Mouse (Mus musculus) CH12.LX (cell line): ENCODE data around the gene Rngtt. TPM values are rescaled to one million over a fixed set of nuclear protein-coding genes. Genes with fewer than 3 reads are reported as not detected.

Experiments
- DNase-seq: peaks from one replicate; pipeline ENCODE4 v3.0.0-alpha.2; 2013; ENCODE audit errors: extremely low read depth
- H3K27ac ChIP-seq: 2 replicates; pipeline ENCODE4 v1.5.1; 2012; ENCODE audit warnings: low read depth, mild to moderate bottlenecking, control low read depth, moderate library complexity; ENCODE audit not compliant: insufficient read depth
- H3K27me3 ChIP-seq: replicated peaks from 2 replicates; pipeline ENCODE3; 2012; ENCODE audit warnings: inconsistent platforms
- H3K36me3 ChIP-seq, 2 experiments: replicated peaks in 1 of 2; 2 replicates each; pipeline versions ENCODE3 to v1.6.1; 2012; ENCODE audit warnings: inconsistent platforms in 1 of 2, low read length in 1 of 2, mild to moderate bottlenecking in 1 of 2, mixed read lengths in 1 of 2, moderate library complexity in 1 of 2; ENCODE audit not compliant: control insufficient read depth in 1 of 2, insufficient read depth in 1 of 2
- H3K4me1 ChIP-seq, 2 experiments: 2 replicates each; pipeline ENCODE4 v1.6.1; 2012; ENCODE audit warnings: inconsistent platforms in 1 of 2, moderate library complexity in 1 of 2; ENCODE audit not compliant: insufficient read depth in 2 of 2, control insufficient read depth in 1 of 2
- H3K4me2 ChIP-seq: 2 replicates; pipeline ENCODE4 v1.6.1; 2012; ENCODE audit warnings: low read depth, mild to moderate bottlenecking, control low read depth; ENCODE audit not compliant: poor library complexity, insufficient read depth, severe bottlenecking
- H3K4me3 ChIP-seq, 3 experiments: fragments of 150-350 bp in 1 of 3; sonication (generic) in 1 of 3; replicated peaks in 1 of 3; 2 replicates each; pipeline versions ENCODE3 to v1.5.1; 2011 to 2012; ENCODE audit warnings: low read depth in 2 of 3, low read length in 2 of 3, mild to moderate bottlenecking in 2 of 3, moderate library complexity in 2 of 3, control low read depth in 1 of 3, improper control_type of control experiment in 1 of 3, inconsistent platforms in 1 of 3, mixed read lengths in 1 of 3; ENCODE audit not compliant: poor library complexity in 1 of 3
- H3K79me2 ChIP-seq: replicated peaks from 2 replicates; pipeline ENCODE4 v1.6.1; 2012; ENCODE audit warnings: mild to moderate bottlenecking, moderate library complexity; ENCODE audit not compliant: control insufficient read depth, poor library complexity, insufficient read depth, severe bottlenecking; ENCODE audit errors: extremely low read depth
- H3K9ac ChIP-seq: 2 replicates; pipeline ENCODE4 v1.6.1; 2012; ENCODE audit warnings: low read depth, mild to moderate bottlenecking, control low read depth, moderate library complexity; ENCODE audit not compliant: insufficient read depth
- H3K9me3 ChIP-seq: replicated peaks from 2 replicates; pipeline ENCODE3; 2012; ENCODE audit warnings: low read length, inconsistent platforms, mixed read lengths
- CHD1 ChIP-seq: IDR thresholded peaks from 2 replicates; pipeline ENCODE4 v1.6.1; 2012; ENCODE audit warnings: low read depth, low read length, improper control_type of control experiment, inconsistent platforms
- CHD2 ChIP-seq: IDR thresholded peaks from 2 replicates; pipeline ENCODE4 v1.6.1; 2011; ENCODE audit warnings: low read length, improper control_type of control experiment
- CTCF ChIP-seq, 2 experiments: IDR thresholded peaks in 1 of 2; conservative IDR thresholded peaks in 1 of 2; 2 replicates each; pipeline ENCODE4 v1.5.1; 2011 to 2012; ENCODE audit warnings: low read depth in 2 of 2, low read length in 2 of 2, improper control_type of control experiment in 1 of 2, inconsistent platforms in 1 of 2, mild to moderate bottlenecking in 1 of 2, moderate library complexity in 1 of 2
- ELF1 ChIP-seq: IDR thresholded peaks from 2 replicates; pipeline ENCODE4 v1.6.1; 2014; ENCODE audit warnings: low read depth, mild to moderate bottlenecking, inconsistent platforms, low read length, improper control_type of control experiment
- GABPA ChIP-seq: IDR thresholded peaks from 2 replicates; pipeline ENCODE4 v1.6.1; 2012; ENCODE audit warnings: low read depth, low read length, improper control_type of control experiment, inconsistent platforms; ENCODE audit not compliant: insufficient replicate concordance
- JUN ChIP-seq: IDR thresholded peaks from 2 replicates; pipeline ENCODE4 v1.6.1; 2011; ENCODE audit warnings: low read depth, mild to moderate bottlenecking, low read length, improper control_type of control experiment, moderate library complexity; ENCODE audit not compliant: insufficient read depth
- KAT2A ChIP-seq: IDR thresholded peaks from 2 replicates; pipeline ENCODE4 v1.6.1; 2012; ENCODE audit warnings: low read length, improper control_type of control experiment, inconsistent platforms; ENCODE audit not compliant: insufficient replicate concordance
- MAX ChIP-seq: IDR thresholded peaks from 2 replicates; pipeline ENCODE4 v1.6.1; 2011; ENCODE audit warnings: low read length, improper control_type of control experiment
- MYC ChIP-seq: IDR thresholded peaks from 2 replicates; pipeline ENCODE4 v1.6.1; 2011; ENCODE audit warnings: low read depth, mild to moderate bottlenecking, improper control_type of control experiment, low read length
- NRF1 ChIP-seq: IDR thresholded peaks from 2 replicates; pipeline ENCODE4 v1.6.1; 2014; ENCODE audit warnings: low read depth, mild to moderate bottlenecking, inconsistent platforms, low read length, improper control_type of control experiment, moderate library complexity
- RAD21 ChIP-seq: IDR thresholded peaks from 2 replicates; pipeline ENCODE4 v1.6.1; 2011; ENCODE audit warnings: low read depth, mild to moderate bottlenecking, low read length, improper control_type of control experiment, moderate library complexity
- RCOR1 ChIP-seq: conservative IDR thresholded peaks from 2 replicates; pipeline ENCODE4 v1.6.1; 2012; ENCODE audit warnings: low read depth, mild to moderate bottlenecking, inconsistent platforms, low read length, improper control_type of control experiment
- SIN3A ChIP-seq: IDR thresholded peaks from 2 replicates; pipeline ENCODE4 v1.6.1; 2012; ENCODE audit warnings: low read length, improper control_type of control experiment, inconsistent platforms
- TCF12 ChIP-seq: IDR thresholded peaks from 2 replicates; pipeline ENCODE4 v1.6.1; 2014; ENCODE audit warnings: low read depth, mild to moderate bottlenecking, inconsistent platforms, low read length, improper control_type of control experiment
- UBTF ChIP-seq: IDR thresholded peaks from 2 replicates; pipeline ENCODE4 v1.6.1; 2012; ENCODE audit warnings: low read depth, mild to moderate bottlenecking, inconsistent platforms, low read length, improper control_type of control experiment, moderate library complexity
- USF1 ChIP-seq: IDR thresholded peaks from 2 replicates; pipeline ENCODE4 v1.6.1; 2014; ENCODE audit warnings: low read depth, mild to moderate bottlenecking, inconsistent platforms, low read length, improper control_type of control experiment
- USF2 ChIP-seq: conservative IDR thresholded peaks from 2 replicates; pipeline ENCODE4 v1.6.1; 2011; ENCODE audit warnings: low read depth, low read length, improper control_type of control experiment
- ZC3H11A ChIP-seq: IDR thresholded peaks from 2 replicates; pipeline ENCODE4 v1.6.1; 2012; ENCODE audit warnings: low read depth, mild to moderate bottlenecking, inconsistent platforms, low read length, improper control_type of control experiment
- ZKSCAN1 ChIP-seq: IDR thresholded peaks from 2 replicates; pipeline ENCODE4 v1.6.1; 2012; ENCODE audit warnings: low read depth, inconsistent platforms, low read length, improper control_type of control experiment, borderline replicate concordance
- ZNF384 ChIP-seq: IDR thresholded peaks from 2 replicates; pipeline ENCODE4 v1.6.1; 2012; ENCODE audit warnings: low read depth, low read length, improper control_type of control experiment, inconsistent platforms
- dilution Hi-C: fragments of 300-500 bp; cut with MboI; formaldehyde crosslinking; loops from 2 replicates; pipeline ENCODE4 v1.14.3; 2020; ENCODE audit warnings: low sequenced_read_pairs; ENCODE audit not compliant: extremely low pct_unique_long_range_greater_than_20kb, extremely low pct_ligation_motif_present
- in situ Hi-C: fragments of 300-500 bp; cut with MboI; formaldehyde crosslinking; loops from 3 replicates; pipeline ENCODE4 v1.14.3; 2019; ENCODE audit warnings: low sequenced_read_pairs, low pct_ligation_motif_present, low pct_unique_long_range_greater_than_20kb, mixed read lengths
- polyA plus RNA-seq: library from polyadenylated mRNA; unstranded; fragments of >175 nt; gene quantifications from 2 replicates; pipeline ENCODE4 v1.2.1, GENCODE M21; 2012; ENCODE audit warnings: low read depth; ENCODE audit not compliant: insufficient read length
- total RNA-seq, 2 experiments: library from RNA; depleted of rRNA; stranded (reverse); fragments of 300-350 nt in 1 of 2; fragments of >200 nt in 1 of 2; gene quantifications; 2 replicates each; pipeline ENCODE4 v1.2.3; 2012 to 2014

The Rngtt gene
- total and polyA plus RNA-seq, 3 experiments, result 12.5 to 20.1 (median 16.9) TPM

- Histone ChIP-seq H3K4me1 (0 out of 4 replicates have a peak, but pooled peaks cover 0 to 3% of the 10 kb centered on the region in 2 experiments), H3K27ac (no peak overlapping the region), H3K9ac (no peak overlapping the region), H3K79me2 (no peaks in the 10 kb centered on the region), H3K9me3 (no peaks in the 10 kb centered on the region), H3K36me3 (peaks cover 0 to 2% of the 10 kb centered on the region in 2 experiments), H3K4me2 (no peak overlapping the region), H3K27me3 (no peaks in the 10 kb centered on the region), H3K4me3 (no peak overlapping the region)
- dilution Hi-C loops (no loop called here), in situ Hi-C loops (no loop called here)
- TF ChIP-seq MAX (no peak), ZNF384 (no peak), TCF12 (no peak), USF1 (no peak)
- DNase-seq, result no peak
Measured at GRCm38 (mm10) chr4:33514108-33515000, 204.2 kb downstream of the Rngtt start.

- no peak overlapping the region for H3K9ac ChIP-seq
- no peak overlapping the region for H3K4me3 ChIP-seq
- H3K36me3 ChIP-seq, result no peaks in the 10 kb centered on the region
- in situ Hi-C loops (no loop called here), dilution Hi-C loops (no loop called here)
- no peaks in the 10 kb centered on the region for H3K79me2 ChIP-seq
- no peaks in the 10 kb centered on the region for H3K9me3 ChIP-seq
- H3K27ac ChIP-seq, result no peak overlapping the region
- no peak overlapping the region for H3K4me2 ChIP-seq
- DNase-seq, result no peak
- H3K4me1 ChIP-seq, result no peaks in the 10 kb centered on the region
- H3K27me3 ChIP-seq, result no peaks in the 10 kb centered on the region
- no peak for TF ChIP-seq TCF12
- TF ChIP-seq NRF1, result no peak
- TF ChIP-seq JUN, result no peak
- TF ChIP-seq ELF1, result no peak
- TF ChIP-seq GABPA, result no peak
- TF ChIP-seq CHD2, result no peak
- TF ChIP-seq SIN3A, result no peak
- no peak for TF ChIP-seq RCOR1
- no peak for TF ChIP-seq CTCF (conservative IDR thresholded peaks at IDR 0.05 in 1 of 2, IDR thresholded peaks at IDR 0.05 in 1 of 2; ENCODE audit: low read depth in 2 of 2, low read length in 2 of 2)
Measured at GRCm38 (mm10) chr4:33520196-33520595, 210.1 kb downstream of the Rngtt start.

- Histone ChIP-seq H3K9me3 (no peaks in the 10 kb centered on the region), H3K4me3 (no peak overlapping the region), H3K4me1 (no peaks in the 10 kb centered on the region), H3K9ac (no peak overlapping the region)
- DNase-seq, result no peak
- no peak for TF ChIP-seq TCF12
- no peak for TF ChIP-seq ZC3H11A
- TF ChIP-seq JUN, result no peak
- no peak for TF ChIP-seq MAX
- TF ChIP-seq RAD21, result no peak
- TF ChIP-seq ELF1, result no peak
- no peak for TF ChIP-seq UBTF
- TF ChIP-seq KAT2A, result no peak
- TF ChIP-seq USF2, result no peak
- TF ChIP-seq RCOR1, result no peak
- no peak for TF ChIP-seq ZNF384
- no peak for TF ChIP-seq MYC
- TF ChIP-seq CHD1, result no peak
- TF ChIP-seq ZKSCAN1, result no peak
- TF ChIP-seq SIN3A, result no peak
- TF ChIP-seq, all 38 proteins: peak for 0
- in situ Hi-C loops (no loop called here), dilution Hi-C loops (no loop called here)
- Histone ChIP-seq H3K36me3 (no peaks in the 10 kb centered on the region), H3K27ac (no peak overlapping the region), H3K79me2 (no peaks in the 10 kb centered on the region), H3K4me2 (no peak overlapping the region), H3K27me3 (no peaks in the 10 kb centered on the region)
Measured at GRCm38 (mm10) chr4:33520938-33521337, 210.8 kb downstream of the Rngtt start.
